Mouse (Mus musculus): ENCODE measurements around the gene Plcb1. TPM values are rescaled to one million over a fixed set of nuclear protein-coding genes. Genes with fewer than 3 reads are reported as not detected.
"Not testable (repeated sequence)": the region's sequence is repeated elsewhere in the genome, so short reads cannot be mapped to it uniquely, and the experiment has no call there.

Plcb1 gene
- polyA plus RNA-seq, 1 experiment from 2014 or later = 21.2 TPM

- H3K27me3 ChIP-seq = no peaks in the 10 kb centered on the region
- H3K4me2 ChIP-seq (replicated peaks) = no peak overlapping the region
- 90% methylated on average over 3 of the region's 3 CpGs for WGBS
- H3K9me3 ChIP-seq = no peaks in the 10 kb centered on the region
- H3K27ac ChIP-seq = no peak overlapping the region
- no peak for ATAC-seq
- no peaks in the 10 kb centered on the region for H3K36me3 ChIP-seq
- no peak overlapping the region for H3K4me3 ChIP-seq (replicated peaks)
- H3K4me1 ChIP-seq (replicated peaks) = no peaks in the 10 kb centered on the region
- H3K9ac ChIP-seq (replicated peaks) = no peak overlapping the region
Observed at GRCm38 (mm10) chr2:135315980-135316379, 530.1 kb downstream of the Plcb1 start.

- no peak overlapping the region for H3K27ac ChIP-seq
- 92% methylated on average over 1 of the region's 1 CpGs for WGBS
Observed at GRCm38 (mm10) chr2:135318136-135318535, 532.3 kb downstream of the Plcb1 start.

GRCm38 (mm10) chr2:135323276-135323954 lies 537.5 kb downstream of the Plcb1 start:
- ATAC-seq = no peak; the same call in none of the 2 replicates
- no peaks in the 10 kb centered on the region for H3K9me3 ChIP-seq
- peak overlapping the region; percentile 32; the same call in 1 of the 2 replicates for H3K9ac ChIP-seq (replicated peaks)
- H3K27me3 ChIP-seq = no peaks in the 10 kb centered on the region
- no peaks in the 10 kb centered on the region for H3K36me3 ChIP-seq
- peak overlapping the region; percentile 50 for H3K4me2 ChIP-seq (replicated peaks)
- 0 out of 2 replicates have a peak, but pooled peaks cover 4% of the 10 kb centered on the region for H3K4me1 ChIP-seq (replicated peaks)
- peak overlapping the region; percentile 28 for H3K4me3 ChIP-seq (replicated peaks)
- 0 out of 2 replicates have a peak overlapping the region, but pooled peaks have one; percentile 17 for H3K27ac ChIP-seq
- WGBS = 61% methylated on average over 7 of the region's 7 CpGs

More at GRCm38 (mm10) chr2:135318136-135318535, 532.3 kb downstream of the Plcb1 start:
- Histone ChIP-seq H3K27me3 (no peaks in the 10 kb centered on the region), H3K36me3 (no peaks in the 10 kb centered on the region), H3K4me2 (replicated peaks) (no peak overlapping the region), H3K9ac (replicated peaks) (no peak overlapping the region), H3K4me1 (replicated peaks) (no peaks in the 10 kb centered on the region), H3K9me3 (no peaks in the 10 kb centered on the region), H3K4me3 (replicated peaks) (no peak overlapping the region)
- ATAC-seq = no peak

GRCm38 (mm10) chr2:135323955-135324302 lies 538.1 kb downstream of the Plcb1 start:
- Histone ChIP-seq H3K9ac (replicated peaks) (peak overlapping the region; percentile 32; the same call in 1 of the 2 replicates), H3K4me2 (replicated peaks) (peak overlapping the region; percentile 50), H3K4me1 (replicated peaks) (0 out of 2 replicates have a peak, but pooled peaks cover 4% of the 10 kb centered on the region), H3K36me3 (no peaks in the 10 kb centered on the region), H3K4me3 (replicated peaks) (peak overlapping the region; percentile 28), H3K9me3 (no peaks in the 10 kb centered on the region), H3K27ac (0 out of 2 replicates have a peak overlapping the region, but pooled peaks have one; percentile 17), H3K27me3 (no peaks in the 10 kb centered on the region)
- WGBS = 29% methylated on average over 4 of the region's 4 CpGs
- peak; percentile 90 for ATAC-seq

GRCm38 (mm10) chr2:135328756-135329155 lies 542.9 kb downstream of the Plcb1 start:
- H3K27me3 ChIP-seq = peaks cover 8% of the 10 kb centered on the region
- peak; percentile 74 for ATAC-seq
- no peak overlapping the region for H3K4me3 ChIP-seq (replicated peaks)
- H3K4me1 ChIP-seq (replicated peaks) = peaks cover 9% of the 10 kb centered on the region; the same call in 1 of the 2 replicates
- no peaks in the 10 kb centered on the region for H3K9me3 ChIP-seq
- H3K36me3 ChIP-seq = no peaks in the 10 kb centered on the region
- H3K9ac ChIP-seq (replicated peaks) = no peak overlapping the region
- H3K4me2 ChIP-seq (replicated peaks) = no peak overlapping the region
- WGBS = 0% methylated on average over 2 of the region's 2 CpGs
- no peak overlapping the region for H3K27ac ChIP-seq

- Histone ChIP-seq H3K27me3 (peaks cover 8% of the 10 kb centered on the region), H3K4me1 (replicated peaks) (peaks cover 7% of the 10 kb centered on the region; the same call in 1 of the 2 replicates), H3K27ac (no peak overlapping the region), H3K9ac (replicated peaks) (no peak overlapping the region), H3K4me2 (replicated peaks) (peak overlapping the region; percentile 51), H3K4me3 (replicated peaks) (peak overlapping the region; percentile 25), H3K36me3 (no peaks in the 10 kb centered on the region), H3K9me3 (no peaks in the 10 kb centered on the region)
- 10% methylated on average over 14 of the region's 14 CpGs for WGBS
- ATAC-seq = peak; percentile 82
Observed at GRCm38 (mm10) chr2:135329782-135330545, 544.1 kb downstream of the Plcb1 start.

- no peak overlapping the region for H3K27ac ChIP-seq
- H3K9me3 ChIP-seq = no peaks in the 10 kb centered on the region
- no peak overlapping the region for H3K4me2 ChIP-seq (replicated peaks)
- H3K9ac ChIP-seq (replicated peaks) = no peak overlapping the region
- H3K4me1 ChIP-seq (replicated peaks) = peaks cover 7% of the 10 kb centered on the region; the same call in 1 of the 2 replicates
- H3K27me3 ChIP-seq = peaks cover 8% of the 10 kb centered on the region
- no peaks in the 10 kb centered on the region for H3K36me3 ChIP-seq
- ATAC-seq = no peak
- 86% methylated on average over 1 of the region's 1 CpGs for WGBS
- H3K4me3 ChIP-seq (replicated peaks) = no peak overlapping the region
Observed at GRCm38 (mm10) chr2:135331868-135332267, 546.0 kb downstream of the Plcb1 start.

GRCm38 (mm10) chr2:135356311-135356710 lies 570.4 kb downstream of the Plcb1 start:
- WGBS = 31% methylated on average over 1 of the region's 1 CpGs
- Histone ChIP-seq H3K36me3 (no peaks in the 10 kb centered on the region), H3K27ac (no peak overlapping the region), H3K4me3 (replicated peaks) (no peak overlapping the region), H3K27me3 (no peaks in the 10 kb centered on the region), H3K9me3 (no peaks in the 10 kb centered on the region), H3K4me2 (replicated peaks) (no peak overlapping the region), H3K4me1 (replicated peaks) (no peaks in the 10 kb centered on the region), H3K9ac (replicated peaks) (no peak overlapping the region)
- ATAC-seq = no peak

GRCm38 (mm10) chr2:135361798-135362197 lies 575.9 kb downstream of the Plcb1 start:
- no peaks in the 10 kb centered on the region for H3K27me3 ChIP-seq
- 0 out of 2 replicates have a peak, but pooled peaks have one; percentile 57 for ATAC-seq
- no peaks in the 10 kb centered on the region for H3K4me1 ChIP-seq (replicated peaks)
- WGBS = 13% methylated on average over 1 of the region's 1 CpGs
- no peaks in the 10 kb centered on the region for H3K36me3 ChIP-seq
- no peak overlapping the region for H3K9ac ChIP-seq (replicated peaks)
- H3K9me3 ChIP-seq = no peaks in the 10 kb centered on the region
- H3K4me3 ChIP-seq (replicated peaks) = no peak overlapping the region
- no peak overlapping the region for H3K4me2 ChIP-seq (replicated peaks)
- no peak overlapping the region for H3K27ac ChIP-seq

GRCm38 (mm10) chr2:135362948-135363347 lies 577.1 kb downstream of the Plcb1 start:
- Histone ChIP-seq H3K9ac (replicated peaks) (no peak overlapping the region), H3K27ac (no peak overlapping the region), H3K4me2 (replicated peaks) (no peak overlapping the region), H3K9me3 (no peaks in the 10 kb centered on the region), H3K4me3 (replicated peaks) (no peak overlapping the region), H3K27me3 (no peaks in the 10 kb centered on the region), H3K36me3 (no peaks in the 10 kb centered on the region), H3K4me1 (replicated peaks) (no peaks in the 10 kb centered on the region)
- ATAC-seq = no peak
- 88% methylated on average over 5 of the region's 5 CpGs for WGBS

- Histone ChIP-seq H3K9ac (replicated peaks) (no peak overlapping the region), H3K9me3 (no peaks in the 10 kb centered on the region), H3K4me3 (replicated peaks) (no peak overlapping the region), H3K27me3 (no peaks in the 10 kb centered on the region), H3K36me3 (no peaks in the 10 kb centered on the region), H3K27ac (no peak overlapping the region), H3K4me2 (replicated peaks) (no peak overlapping the region), H3K4me1 (replicated peaks) (no peaks in the 10 kb centered on the region)
- WGBS = 70% methylated on average over 10 of the region's 10 CpGs
- ATAC-seq = no peak
Observed at GRCm38 (mm10) chr2:135370259-135370835, 584.5 kb downstream of the Plcb1 start.

GRCm38 (mm10) chr2:135380796-135381195 lies 594.9 kb downstream of the Plcb1 start:
- WGBS = 32% methylated on average over 7 of the region's 7 CpGs
- not testable (repeated sequence) for H3K27ac ChIP-seq; ATAC-seq; H3K4me1 ChIP-seq (replicated peaks); H3K4me3 ChIP-seq (replicated peaks); H3K4me2 ChIP-seq (replicated peaks); H3K9me3 ChIP-seq; H3K36me3 ChIP-seq; H3K9ac ChIP-seq (replicated peaks); H3K27me3 ChIP-seq
